Mouse (Mus musculus) erythroblast, embryonic 14.5 days (primary cell): Measurements from ENCODE around the gene Chsy1.

Source experiments
- GATA1 ChIP-seq: IDR thresholded peaks from 2 replicates; pipeline ENCODE4 v1.6.1; 2012; ENCODE audit warnings: low read length, inconsistent platforms, mixed read lengths
- TAL1 ChIP-seq: IDR thresholded peaks from 3 replicates; pipeline ENCODE4 v1.6.1; 2012; ENCODE audit warnings: low read length, inconsistent platforms, mixed read lengths

- no peak for TF ChIP-seq GATA1
- no peak for TF ChIP-seq TAL1
Observed at GRCm38 (mm10) chr7:66187581-66188231, 78.4 kb downstream of the Chsy1 start.
